ENCODE assay signal across 8 mouse cellular contexts in genomic region chr4:89309996-89310395, GRCm38 (mm10). TPM values are rescaled to one million over a fixed set of nuclear protein-coding genes. Genes with fewer than 3 reads are reported as not detected.
DNase-seq lines count a peak whose midpoint lies in the region; ATAC-seq and TF ChIP-seq lines count a peak whose summit lies in the region.

No protein-coding gene starts in this region.

- no peak for ATAC-seq in heart, embryonic 12.5 days (ENCODE audit: insufficient number of reproducible peaks, low FRiP score)
- no peak for ATAC-seq in liver, embryonic 13.5 days (ENCODE audit: low read depth)

- no peak for TF ChIP-seq CTCF in thymus, adult 2 months (IDR thresholded peaks at IDR 0.05; ENCODE audit: borderline replicate concordance, control insufficient read depth, extremely low read depth, insufficient read depth, low read length, poor library complexity)

- H3K27ac ChIP-seq in heart, embryonic 12.5 days (ENCODE audit: poor library complexity, severe bottlenecking), result no peak overlapping the region
- no peak overlapping the region for H3K27ac ChIP-seq in thymus, adult 2 months (ENCODE audit: control insufficient read depth, insufficient read depth, low read length)
- H3K27ac ChIP-seq in liver, embryonic 13.5 days, result no peak overlapping the region

- peaks cover 58% of the 10 kb centered on the region for H3K27me3 ChIP-seq in heart, embryonic 12.5 days (replicated peaks)
- H3K27me3 ChIP-seq in thymus, adult 2 months (ENCODE audit: control insufficient read depth, insufficient read depth, low read length), result peaks cover 11% of the 10 kb centered on the region; the same call in 1 of the 2 replicates
- H3K27me3 ChIP-seq in liver, embryonic 13.5 days, result peaks cover 82% of the 10 kb centered on the region

- DNase-seq in heart, postnatal 4 days, result no peak
- DNase-seq in thymus, adult 2 months, result no peak
- DNase-seq in thymus, postnatal 25 days, result no peak
- no peak for DNase-seq in liver, embryonic 13.5 days
- DNase-seq in adrenal gland, adult (ENCODE audit: inconsistent age in 2 of 2, low spot score in 1 of 2), result no peak
- DNase-seq in cerebellum, adult 9-10 months, result no peak
- no peak for DNase-seq in T-cell, adult 2 months (ENCODE audit: low spot score)

- 0 out of 2 replicates have a peak, but pooled peaks cover 4% of the 10 kb centered on the region for H3K4me1 ChIP-seq in heart, embryonic 12.5 days (replicated peaks)
- 0 out of 2 replicates have a peak, but pooled peaks cover 4% of the 10 kb centered on the region for H3K4me1 ChIP-seq in thymus, adult 2 months (replicated peaks; ENCODE audit: control insufficient read depth, insufficient read depth, low read length)
- H3K4me1 ChIP-seq in liver, embryonic 13.5 days (replicated peaks), result peaks cover 15% of the 10 kb centered on the region

- peak overlapping the region; percentile 59 for H3K4me3 ChIP-seq in heart, embryonic 12.5 days
- peak overlapping the region; percentile 43; the same call in 1 of the 2 replicates for H3K4me3 ChIP-seq in thymus, adult 2 months (ENCODE audit: control insufficient read depth, insufficient read depth, low read length)
- peak overlapping the region; percentile 68 for H3K4me3 ChIP-seq in liver, embryonic 13.5 days (replicated peaks)

- no peaks in the 10 kb centered on the region for H3K9me3 ChIP-seq in heart, embryonic 12.5 days (replicated peaks)
- H3K9me3 ChIP-seq in liver, embryonic 13.5 days (replicated peaks), result no peaks in the 10 kb centered on the region

- TF ChIP-seq POLR2A in thymus, adult 2 months (IDR thresholded peaks at IDR 0.05; ENCODE audit: control insufficient read depth, extremely low read depth, insufficient read depth, low read length, poor library complexity), result no peak

- H3K4me2 ChIP-seq in heart, embryonic 12.5 days, result peak overlapping the region; percentile 91
- peak overlapping the region; percentile 96 for H3K4me2 ChIP-seq in liver, embryonic 13.5 days

- H3K9ac ChIP-seq in heart, embryonic 12.5 days, result no peak overlapping the region
- no peak overlapping the region for H3K9ac ChIP-seq in liver, embryonic 13.5 days

- 2% methylated on average over 11 of the region's 11 CpGs for WGBS in heart, embryonic 12.5 days
- 16% methylated on average over 11 of the region's 11 CpGs for WGBS in thymus, adult 2 months
- 4% methylated on average over 11 of the region's 11 CpGs for WGBS in liver, embryonic 13.5 days (ENCODE audit: insufficient replicate concordance)

- no peaks in the 10 kb centered on the region for H3K36me3 ChIP-seq in heart, embryonic 12.5 days
- no peaks in the 10 kb centered on the region for H3K36me3 ChIP-seq in thymus, adult 2 months (ENCODE audit: control insufficient read depth, insufficient read depth, low read length)
- no peaks in the 10 kb centered on the region for H3K36me3 ChIP-seq in liver, embryonic 13.5 days

RNA-seq across cellular contexts. Expression of gene Cdkn2b, which starts 0.8 kb away (rescaled TPM):
- 1.8 and 2.7 TPM in 2 replicates for polyA plus RNA-seq in heart, embryonic 12.5 days (2016; fragmentation: Nextera tagmentation; extraction: Ambion mirVana)
- total RNA-seq in heart, postnatal 4 days (2021), result 1 to 10 TPM in 1 of 2 experiments, under 1 TPM in 1; 0.91 to 1.9 TPM
- polyA plus RNA-seq in thymus, adult 2 months (2012; rRNA removed), result 8.1 and 9.7 TPM in 2 replicates
- polyA plus RNA-seq in liver, embryonic 13.5 days (2015; fragmentation: Nextera tagmentation; extraction: Ambion mirVana), result 0.18 and 0.28 TPM in 2 replicates

RNA-seq across cellular contexts. Expression of gene Cdkn2a, which starts 15.5 kb away (rescaled TPM):
- polyA plus RNA-seq in heart, embryonic 12.5 days (2016; fragmentation: Nextera tagmentation; extraction: Ambion mirVana), result not detected in 2 replicates
- under 1 TPM in 1 of 2 experiments, not detected in 1; 0.41 TPM for total RNA-seq in heart, postnatal 4 days (2021)
- polyA plus RNA-seq in thymus, adult 2 months (2012; rRNA removed), result 8.4 and 9.8 TPM in 2 replicates
- polyA plus RNA-seq in liver, embryonic 13.5 days (2015; fragmentation: Nextera tagmentation; extraction: Ambion mirVana), result not detected in 2 replicates
